Mouse (Mus musculus) WW6 (cell line): ENCODE measurements around the gene Gm5136.

ENCODE experiments used
- DNase-seq: peaks from one replicate; pipeline ENCODE4 v3.0.0-alpha.2; 2013; ENCODE audit warnings: low read depth, low spot score

Gene Gm5136

GRCm38 (mm10) chr10:108699946-108700345 is at the start of gene Gm5136:
Gm5136 (minus strand) TSS chr10:108700160.
- no peak for DNase-seq

- DNase-seq, result no peak
Measured at GRCm38 (mm10) chr10:108743759-108744158, 43.8 kb upstream of the Gm5136 start.

- peak; percentile 9 for DNase-seq
Measured at GRCm38 (mm10) chr10:108733982-108734381, 34.0 kb upstream of the Gm5136 start.

- DNase-seq, result no peak
Measured at GRCm38 (mm10) chr10:108728961-108729360, 29.0 kb upstream of the Gm5136 start.

GRCm38 (mm10) chr10:108726391-108726790 is 26.4 kb upstream of the Gm5136 start:
- no peak for DNase-seq

GRCm38 (mm10) chr10:108724878-108725277 is 24.9 kb upstream of the Gm5136 start:
- DNase-seq, result no peak

GRCm38 (mm10) chr10:108710514-108710913 is 10.6 kb upstream of the Gm5136 start:
- no peak for DNase-seq

- DNase-seq, result no peak
Measured at GRCm38 (mm10) chr10:108705658-108706057, 5.7 kb upstream of the Gm5136 start.

- DNase-seq, result no peak
Measured at GRCm38 (mm10) chr10:108701361-108702128, 1.6 kb upstream of the Gm5136 start.

- DNase-seq, result no peak
Measured at GRCm38 (mm10) chr10:108697062-108697461, 2.9 kb downstream of the Gm5136 start.

GRCm38 (mm10) chr10:108690954-108691353 is 9.0 kb downstream of the Gm5136 start:
- no peak for DNase-seq

GRCm38 (mm10) chr10:108686696-108687095 is 13.3 kb downstream of the Gm5136 start:
- DNase-seq, result no peak

GRCm38 (mm10) chr10:108679675-108680390 is 20.1 kb downstream of the Gm5136 start:
- no peak for DNase-seq

- DNase-seq, result no peak
Measured at GRCm38 (mm10) chr10:108677053-108677452, 22.9 kb downstream of the Gm5136 start.

GRCm38 (mm10) chr10:108668944-108669343 is 31.0 kb downstream of the Gm5136 start:
- DNase-seq, result no peak

GRCm38 (mm10) chr10:108660295-108660694 is 39.7 kb downstream of the Gm5136 start:
- no peak for DNase-seq

- DNase-seq, result no peak
Measured at GRCm38 (mm10) chr10:108658300-108658699, 41.7 kb downstream of the Gm5136 start.

GRCm38 (mm10) chr10:108657669-108658068 is 42.3 kb downstream of the Gm5136 start:
- DNase-seq, result no peak

- no peak for DNase-seq
Measured at GRCm38 (mm10) chr10:108656898-108657297, 43.1 kb downstream of the Gm5136 start.

GRCm38 (mm10) chr10:108655074-108655473 is 44.9 kb downstream of the Gm5136 start:
- no peak for DNase-seq

- no peak for DNase-seq
Measured at GRCm38 (mm10) chr10:108652831-108653230, 47.1 kb downstream of the Gm5136 start.

GRCm38 (mm10) chr10:108652066-108652465 is 47.9 kb downstream of the Gm5136 start:
- DNase-seq, result no peak

- no peak for DNase-seq
Measured at GRCm38 (mm10) chr10:108649174-108649573, 50.8 kb downstream of the Gm5136 start.
